In the genomic region with DNA sequence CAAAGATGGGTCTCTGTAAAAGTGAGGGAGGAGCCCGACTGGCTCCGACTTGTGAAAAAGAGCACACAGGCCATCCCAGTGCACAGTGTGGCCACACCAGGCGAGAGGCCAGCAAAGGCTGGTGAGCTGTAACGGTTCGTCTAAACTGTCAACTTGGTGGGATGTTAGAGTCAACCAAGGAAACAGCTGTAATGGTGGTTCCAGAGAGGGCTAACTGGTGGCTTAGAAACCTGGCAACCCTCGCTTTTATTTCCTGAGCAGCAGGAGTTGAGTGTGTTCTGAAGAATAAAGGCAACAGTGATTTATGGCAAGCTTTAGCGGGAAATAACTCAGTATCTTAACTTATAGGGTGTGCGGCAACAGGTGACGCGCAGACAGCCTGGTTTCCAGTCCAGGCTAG, we compare ENCODE assay signal across 35 mouse cellular contexts.
"Had no signal": no experiment of that assay in that cellular context is flagged by ENCODE, and none has a peak within 500 bp of the region (broad histone marks: within the 10 kb centered on the region; RNA-seq: fewer than 3 reads in every experiment).

No protein-coding gene starts in this region.

- H3K27me3 ChIP-seq: heart, embryonic 12.5 days; heart, embryonic 13.5 days; heart, embryonic 15.5 days; hindbrain, embryonic 12.5 days; hindbrain, embryonic 13.5 days; hindbrain, embryonic 15.5 days; intestine, embryonic 15.5 days; kidney, embryonic 15.5 days had no signal

- H3K4me2 ChIP-seq: heart, embryonic 11.5 days; heart, embryonic 12.5 days; heart, embryonic 13.5 days; heart, embryonic 15.5 days; hindbrain, embryonic 12.5 days; hindbrain, embryonic 13.5 days; hindbrain, embryonic 14.5 days; hindbrain, embryonic 15.5 days; intestine, embryonic 15.5 days; kidney, embryonic 15.5 days had no signal

- H3K9me3 ChIP-seq: heart, embryonic 10.5 days; heart, embryonic 12.5 days; heart, embryonic 13.5 days; heart, embryonic 15.5 days; hindbrain, embryonic 10.5 days; hindbrain, embryonic 12.5 days; hindbrain, embryonic 13.5 days; hindbrain, embryonic 15.5 days; intestine, embryonic 15.5 days; kidney, embryonic 15.5 days had no signal

- H3K27ac ChIP-seq: heart, adult 2 months; heart, embryonic 10.5 days; heart, embryonic 13.5 days; heart, embryonic 15.5 days; hindbrain, embryonic 10.5 days; hindbrain, embryonic 12.5 days; hindbrain, embryonic 13.5 days; hindbrain, embryonic 14.5 days; hindbrain, embryonic 15.5 days; hindbrain, postnatal 0 days; intestine, embryonic 15.5 days; kidney, embryonic 15.5 days; kidney, postnatal 0 days; layer of hippocampus, adult 2 months had no signal

- H3K4me1 ChIP-seq: hindbrain, embryonic 10.5 days had no signal

- H3K9ac ChIP-seq: heart, embryonic 12.5 days; heart, embryonic 15.5 days; hindbrain, embryonic 12.5 days; hindbrain, embryonic 13.5 days; hindbrain, embryonic 14.5 days; hindbrain, embryonic 15.5 days; intestine, embryonic 15.5 days; kidney, embryonic 15.5 days had no signal

- H3K4me3 ChIP-seq: heart, adult 2 months; heart, embryonic 10.5 days; heart, embryonic 12.5 days; heart, embryonic 13.5 days; heart, embryonic 15.5 days; hindbrain, embryonic 10.5 days; hindbrain, embryonic 12.5 days; hindbrain, embryonic 13.5 days; hindbrain, embryonic 15.5 days; intestine, embryonic 15.5 days; kidney, embryonic 15.5 days; layer of hippocampus, adult 2 months had no signal

- DNase-seq: heart, adult 2 months; heart, postnatal 10 days; heart, postnatal 14 days; heart, postnatal 36 days; heart, postnatal 4 days; kidney, adult 11 months; kidney, adult 18-20 months; kidney, adult 2 months; kidney, adult 8-10 months; kidney, adult 9 months; kidney, postnatal 10 days; kidney, postnatal 14 days; kidney, postnatal 25 days; kidney, postnatal 36 days; kidney, postnatal 4 days; layer of hippocampus, adult 9-11 months; layer of hippocampus, postnatal 36 days had no signal

- ATAC-seq: hindbrain, embryonic 16.5 days; hindbrain, postnatal 0 days; intestine, embryonic 15.5 days; intestine, embryonic 16.5 days; intestine, postnatal 0 days had no signal
